Mouse (Mus musculus): ENCODE measurements at regions not wholly inside any gene's neighbourhood (a gene's known extent, or its start where the extent isn't known, plus 50 kb on each side); places are given as distances from the start of the nearest gene placed in this dataset.

DNA sequence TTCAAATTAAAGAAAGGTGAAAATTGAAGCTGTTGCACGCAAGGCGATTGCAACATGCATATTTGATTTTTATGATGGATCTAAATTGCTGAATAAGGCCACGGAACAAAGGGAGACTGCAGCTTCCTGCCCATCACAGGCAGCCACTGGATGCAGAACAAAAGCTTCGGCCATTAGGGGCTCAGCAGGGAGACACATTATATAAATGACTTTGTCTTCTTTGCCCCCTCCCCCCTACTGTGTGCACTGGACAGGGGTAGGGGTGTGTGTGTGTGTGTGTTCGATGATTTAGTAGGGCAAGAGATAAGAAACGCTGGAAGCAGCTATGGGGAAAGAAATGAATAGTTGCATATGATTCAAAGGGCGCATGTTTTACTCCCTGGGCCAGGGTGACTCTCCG, 481.2 kb upstream of the Pmfbp1 start:
- H3K4me1 ChIP-seq (ENCODE audit: control insufficient read depth, insufficient read depth, low read length), result peaks cover 6% of the 10 kb centered on the region; the same call in 1 of the 2 replicates
- H3K4me3 ChIP-seq (ENCODE audit: low read depth, low read length), result no peak overlapping the region
- H3K9me3 ChIP-seq (replicated peaks; ENCODE audit: control insufficient read depth, low read length, poor library complexity, severe bottlenecking), result no peaks in the 10 kb centered on the region
- no peak overlapping the region for H3K4me2 ChIP-seq (ENCODE audit: low read length)
- ATAC-seq, result no peak
- H3K9ac ChIP-seq (ENCODE audit: low read depth, low read length), result peak overlapping the region; percentile 0; the same call in 1 of the 2 replicates
- H3K27me3 ChIP-seq (ENCODE audit: control insufficient read depth, insufficient read depth, low read depth, low read length), result no peaks in the 10 kb centered on the region
- 14% methylated on average over 8 of the region's 8 CpGs for WGBS
- no peaks in the 10 kb centered on the region for H3K36me3 ChIP-seq (ENCODE audit: control insufficient read depth, insufficient read depth, low read length)
- H3K27ac ChIP-seq (ENCODE audit: low read length), result no peak overlapping the region

GRCm38 (mm10) chr8:109013577-109013976, 480.2 kb upstream of the Pmfbp1 start:
- no peaks in the 10 kb centered on the region for H3K36me3 ChIP-seq (ENCODE audit: control insufficient read depth, insufficient read depth, low read length)
- no peak overlapping the region for H3K27ac ChIP-seq (ENCODE audit: low read length)
- no peak overlapping the region for H3K9ac ChIP-seq (ENCODE audit: low read depth, low read length)
- no peak for ATAC-seq
- H3K9me3 ChIP-seq (replicated peaks; ENCODE audit: control insufficient read depth, low read length, poor library complexity, severe bottlenecking), result no peaks in the 10 kb centered on the region
- no peak overlapping the region for H3K4me2 ChIP-seq (ENCODE audit: low read length)
- peaks cover 6% of the 10 kb centered on the region; the same call in 1 of the 2 replicates for H3K4me1 ChIP-seq (ENCODE audit: control insufficient read depth, insufficient read depth, low read length)
- no peak overlapping the region for H3K4me3 ChIP-seq (ENCODE audit: low read depth, low read length)
- no peaks in the 10 kb centered on the region for H3K27me3 ChIP-seq (ENCODE audit: control insufficient read depth, insufficient read depth, low read depth, low read length)
- 60% methylated on average over 7 of the region's 7 CpGs for WGBS

DNA sequence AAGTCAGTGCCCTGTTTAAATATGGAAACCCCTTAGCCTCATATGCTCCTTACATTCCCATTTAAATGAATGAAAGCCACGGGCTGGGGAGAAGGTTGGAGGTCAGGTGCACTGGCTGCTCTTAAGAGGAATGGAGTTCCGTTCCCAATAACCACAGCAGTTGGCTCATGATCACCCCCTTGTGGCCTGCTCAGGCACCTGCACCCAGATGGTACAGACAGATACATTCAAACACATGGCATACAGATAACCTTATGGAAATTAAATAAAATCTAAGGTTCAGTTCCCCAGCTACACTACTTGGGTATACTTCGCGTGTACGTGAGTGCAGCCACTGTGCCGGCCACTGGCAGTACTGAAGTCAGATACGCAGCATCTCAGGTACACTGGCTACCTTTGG, 479.1 kb upstream of the Pmfbp1 start:
- H3K9ac ChIP-seq (ENCODE audit: low read depth, low read length), result no peak overlapping the region
- ATAC-seq, result no peak
- no peaks in the 10 kb centered on the region for H3K27me3 ChIP-seq (ENCODE audit: control insufficient read depth, insufficient read depth, low read depth, low read length)
- no peaks in the 10 kb centered on the region for H3K9me3 ChIP-seq (replicated peaks; ENCODE audit: control insufficient read depth, low read length, poor library complexity, severe bottlenecking)
- no peak overlapping the region for H3K4me3 ChIP-seq (ENCODE audit: low read depth, low read length)
- no peak overlapping the region for H3K4me2 ChIP-seq (ENCODE audit: low read length)
- 62% methylated on average over 7 of the region's 7 CpGs for WGBS
- H3K36me3 ChIP-seq (ENCODE audit: control insufficient read depth, insufficient read depth, low read length), result no peaks in the 10 kb centered on the region
- no peak overlapping the region for H3K27ac ChIP-seq (ENCODE audit: low read length)
- peaks cover 6% of the 10 kb centered on the region; the same call in 1 of the 2 replicates for H3K4me1 ChIP-seq (ENCODE audit: control insufficient read depth, insufficient read depth, low read length)

- no peak overlapping the region for H3K9ac ChIP-seq (ENCODE audit: low read depth, low read length)
- H3K36me3 ChIP-seq (ENCODE audit: control insufficient read depth, insufficient read depth, low read length), result no peaks in the 10 kb centered on the region
- 89% methylated on average over 7 of the region's 7 CpGs for WGBS
- no peaks in the 10 kb centered on the region for H3K9me3 ChIP-seq (replicated peaks; ENCODE audit: control insufficient read depth, low read length, poor library complexity, severe bottlenecking)
- no peak overlapping the region for H3K27ac ChIP-seq (ENCODE audit: low read length)
- H3K27me3 ChIP-seq (ENCODE audit: control insufficient read depth, insufficient read depth, low read depth, low read length), result no peaks in the 10 kb centered on the region
- H3K4me1 ChIP-seq (ENCODE audit: control insufficient read depth, insufficient read depth, low read length), result no peaks in the 10 kb centered on the region
- H3K4me3 ChIP-seq (ENCODE audit: low read depth, low read length), result no peak overlapping the region
- H3K4me2 ChIP-seq (ENCODE audit: low read length), result no peak overlapping the region
- ATAC-seq, result no peak
Measured at GRCm38 (mm10) chr8:109019565-109019964, 474.3 kb upstream of the Pmfbp1 start.

- ATAC-seq, result no peak
- WGBS, result 83% methylated on average over 4 of the region's 4 CpGs
- no peaks in the 10 kb centered on the region for H3K27me3 ChIP-seq (ENCODE audit: control insufficient read depth, insufficient read depth, low read depth, low read length)
Measured at GRCm38 (mm10) chr8:109020102-109020501, 473.7 kb upstream of the Pmfbp1 start.

GRCm38 (mm10) chr8:109027923-109028322, 465.9 kb upstream of the Pmfbp1 start:
- no peaks in the 10 kb centered on the region for H3K4me1 ChIP-seq (ENCODE audit: control insufficient read depth, insufficient read depth, low read length)
- no peaks in the 10 kb centered on the region for H3K9me3 ChIP-seq (replicated peaks; ENCODE audit: control insufficient read depth, low read length, poor library complexity, severe bottlenecking)
- no peak overlapping the region for H3K27ac ChIP-seq (ENCODE audit: low read length)
- 89% methylated on average over 8 of the region's 8 CpGs for WGBS
- no peak overlapping the region for H3K4me3 ChIP-seq (ENCODE audit: low read depth, low read length)
- no peak overlapping the region for H3K4me2 ChIP-seq (ENCODE audit: low read length)
- no peaks in the 10 kb centered on the region for H3K27me3 ChIP-seq (ENCODE audit: control insufficient read depth, insufficient read depth, low read depth, low read length)
- no peak for ATAC-seq
- no peaks in the 10 kb centered on the region for H3K36me3 ChIP-seq (ENCODE audit: control insufficient read depth, insufficient read depth, low read length)
- no peak overlapping the region for H3K9ac ChIP-seq (ENCODE audit: low read depth, low read length)

More at GRCm38 (mm10) chr8:109020102-109020501, 473.7 kb upstream of the Pmfbp1 start:
- Histone ChIP-seq H3K36me3 (ENCODE audit: control insufficient read depth, insufficient read depth, low read length) (no peaks in the 10 kb centered on the region), H3K4me2 (ENCODE audit: low read length) (no peak overlapping the region), H3K4me3 (ENCODE audit: low read depth, low read length) (no peak overlapping the region), H3K9ac (ENCODE audit: low read depth, low read length) (no peak overlapping the region), H3K9me3 (replicated peaks; ENCODE audit: control insufficient read depth, low read length, poor library complexity, severe bottlenecking) (no peaks in the 10 kb centered on the region), H3K4me1 (ENCODE audit: control insufficient read depth, insufficient read depth, low read length) (no peaks in the 10 kb centered on the region), H3K27ac (ENCODE audit: low read length) (no peak overlapping the region)

GRCm38 (mm10) chr8:109053608-109054007, 440.2 kb upstream of the Pmfbp1 start:
- no peak overlapping the region for H3K4me3 ChIP-seq (ENCODE audit: low read depth, low read length)
- H3K27me3 ChIP-seq (ENCODE audit: control insufficient read depth, insufficient read depth, low read depth, low read length), result no peaks in the 10 kb centered on the region
- ATAC-seq, result no peak
- no peak overlapping the region for H3K9ac ChIP-seq (ENCODE audit: low read depth, low read length)
- H3K4me2 ChIP-seq (ENCODE audit: low read length), result no peak overlapping the region
- H3K27ac ChIP-seq (ENCODE audit: low read length), result no peak overlapping the region
- 92% methylated on average over 4 of the region's 4 CpGs for WGBS
- no peaks in the 10 kb centered on the region for H3K4me1 ChIP-seq (ENCODE audit: control insufficient read depth, insufficient read depth, low read length)
- no peaks in the 10 kb centered on the region for H3K36me3 ChIP-seq (ENCODE audit: control insufficient read depth, insufficient read depth, low read length)
- peaks cover 4% of the 10 kb centered on the region; the same call in 1 of the 2 replicates for H3K9me3 ChIP-seq (replicated peaks; ENCODE audit: control insufficient read depth, low read length, poor library complexity, severe bottlenecking)

DNA sequence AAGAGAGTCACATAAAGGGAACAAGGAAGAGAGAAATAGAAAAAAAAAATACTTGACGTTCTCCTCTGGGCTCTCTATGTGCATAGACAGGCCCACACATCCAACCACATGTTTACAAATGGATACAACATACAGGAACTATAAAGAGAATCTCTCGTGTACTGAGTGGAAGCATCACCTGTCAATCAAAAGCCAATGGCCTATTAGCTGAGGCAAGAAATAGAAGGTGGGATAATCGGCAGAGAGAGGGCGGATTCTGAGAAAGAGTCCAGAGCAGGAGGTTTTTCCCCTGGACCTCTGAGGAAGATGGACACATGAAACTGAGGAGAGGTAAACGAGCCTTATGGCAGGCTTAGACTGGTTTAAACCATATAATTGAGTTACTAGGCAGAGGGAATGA, 434.7 kb upstream of the Pmfbp1 start:
- Histone ChIP-seq H3K9ac (ENCODE audit: low read depth, low read length) (no peak overlapping the region), H3K4me1 (ENCODE audit: control insufficient read depth, insufficient read depth, low read length) (no peaks in the 10 kb centered on the region), H3K27me3 (ENCODE audit: control insufficient read depth, insufficient read depth, low read depth, low read length) (no peaks in the 10 kb centered on the region), H3K27ac (ENCODE audit: low read length) (no peak overlapping the region), H3K4me2 (ENCODE audit: low read length) (no peak overlapping the region), H3K4me3 (ENCODE audit: low read depth, low read length) (peak overlapping the region; percentile 11; the same call in 1 of the 2 replicates), H3K9me3 (replicated peaks; ENCODE audit: control insufficient read depth, low read length, poor library complexity, severe bottlenecking) (no peaks in the 10 kb centered on the region), H3K36me3 (ENCODE audit: control insufficient read depth, insufficient read depth, low read length) (no peaks in the 10 kb centered on the region)
- no peak for ATAC-seq
- WGBS, result 69% methylated on average over 5 of the region's 5 CpGs

DNA sequence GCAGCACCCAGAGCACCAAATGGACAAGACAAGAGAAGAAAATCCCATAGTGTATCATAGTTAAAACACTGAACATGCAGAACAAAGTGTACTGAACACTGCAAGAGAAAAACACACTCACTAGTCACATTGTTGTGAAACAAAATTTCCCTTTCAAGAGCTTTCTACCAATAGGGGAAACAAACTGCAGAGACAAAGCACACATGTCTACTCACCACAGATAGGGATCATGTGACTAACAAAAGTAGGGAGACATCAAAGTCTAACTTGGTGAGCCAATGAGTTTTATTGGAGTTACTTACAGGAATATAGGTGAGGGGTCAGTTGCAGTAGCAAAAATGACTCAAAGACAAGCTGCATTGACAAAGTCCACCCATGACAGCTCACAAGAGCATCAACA, 431.5 kb upstream of the Pmfbp1 start:
- Histone ChIP-seq H3K4me1 (ENCODE audit: control insufficient read depth, insufficient read depth, low read length) (no peaks in the 10 kb centered on the region), H3K9ac (ENCODE audit: low read depth, low read length) (no peak overlapping the region), H3K4me3 (ENCODE audit: low read depth, low read length) (no peak overlapping the region), H3K27me3 (ENCODE audit: control insufficient read depth, insufficient read depth, low read depth, low read length) (no peaks in the 10 kb centered on the region), H3K4me2 (ENCODE audit: low read length) (no peak overlapping the region), H3K27ac (ENCODE audit: low read length) (no peak overlapping the region), H3K9me3 (replicated peaks; ENCODE audit: control insufficient read depth, low read length, poor library complexity, severe bottlenecking) (0 out of 2 replicates have a peak, but pooled peaks cover 3% of the 10 kb centered on the region), H3K36me3 (ENCODE audit: control insufficient read depth, insufficient read depth, low read length) (no peaks in the 10 kb centered on the region)
- ATAC-seq, result no peak
